In the genomic region with DNA sequence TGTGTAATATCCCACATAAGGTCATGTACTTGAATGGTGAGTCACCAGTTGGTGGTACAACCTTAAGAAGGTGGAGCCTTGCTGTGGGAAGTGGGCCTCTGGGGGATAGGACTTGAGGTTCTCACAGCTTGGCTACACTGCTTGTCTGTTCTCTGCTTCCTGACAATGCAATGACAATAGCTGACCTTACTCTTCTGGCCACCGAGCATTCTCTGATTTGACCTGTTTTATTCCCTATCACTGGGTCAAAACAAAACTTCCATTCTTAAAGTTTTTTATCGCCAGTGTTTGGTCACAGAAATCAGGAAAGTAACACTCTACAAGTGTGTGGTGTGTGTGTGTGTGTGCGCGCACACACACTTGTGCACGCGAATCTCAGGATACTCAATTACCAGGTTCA, we compare ENCODE assay signal across 19 mouse cellular contexts.
"Had no signal": no experiment of that assay in that cellular context is flagged by ENCODE, and none has a peak within 500 bp of the region (broad histone marks: within the 10 kb centered on the region; RNA-seq: fewer than 3 reads in every experiment).

No protein-coding gene starts in this region.

- H3K4me2 ChIP-seq: liver, embryonic 13.5 days; liver, embryonic 15.5 days; lung, embryonic 15.5 days; midbrain, embryonic 11.5 days; midbrain, embryonic 13.5 days; midbrain, embryonic 15.5 days; neural tube, embryonic 12.5 days; stomach, embryonic 15.5 days had no signal

- DNase-seq: liver, embryonic 13.5 days; liver, postnatal 0 days; lung, adult 2 months; lung, postnatal 14 days; lung, postnatal 36 days; right cerebral cortex, postnatal 14 days; thymus, adult 18-20 months; thymus, postnatal 14 days; thymus, postnatal 36 days had no signal

- H3K9ac ChIP-seq: liver, embryonic 13.5 days; liver, embryonic 15.5 days; liver, postnatal 0 days; lung, embryonic 15.5 days; midbrain, embryonic 13.5 days; midbrain, embryonic 15.5 days; neural tube, embryonic 12.5 days; stomach, embryonic 15.5 days had no signal

- ATAC-seq: liver, postnatal 0 days; lung, postnatal 0 days; midbrain, embryonic 13.5 days; midbrain, embryonic 15.5 days had no signal

- H3K27me3 ChIP-seq: liver, embryonic 13.5 days; liver, embryonic 15.5 days; lung, embryonic 15.5 days; megakaryocyte, embryonic 14.5 days; midbrain, embryonic 13.5 days; midbrain, embryonic 15.5 days; neural tube, embryonic 12.5 days; stomach, embryonic 15.5 days had no signal

- H3K4me1 ChIP-seq: liver, embryonic 13.5 days; liver, embryonic 15.5 days; lung, embryonic 15.5 days; megakaryocyte, embryonic 14.5 days; neural tube, embryonic 12.5 days; stomach, embryonic 15.5 days had no signal

- H3K9me3 ChIP-seq: liver, embryonic 13.5 days; liver, embryonic 15.5 days; lung, embryonic 15.5 days; midbrain, embryonic 13.5 days; midbrain, embryonic 15.5 days; stomach, embryonic 15.5 days had no signal

- H3K27ac ChIP-seq: liver, embryonic 13.5 days; liver, embryonic 15.5 days; lung, embryonic 15.5 days; macrophage; midbrain, embryonic 13.5 days; midbrain, embryonic 15.5 days; neural tube, embryonic 12.5 days; stomach, embryonic 15.5 days had no signal

- H3K4me3 ChIP-seq: liver, embryonic 13.5 days; liver, embryonic 15.5 days; lung, embryonic 15.5 days; megakaryocyte, embryonic 14.5 days; midbrain, embryonic 13.5 days; midbrain, embryonic 15.5 days; neural tube, embryonic 12.5 days; stomach, embryonic 15.5 days had no signal

- H3K36me3 ChIP-seq: liver, embryonic 13.5 days; liver, embryonic 15.5 days; lung, embryonic 15.5 days; midbrain, embryonic 13.5 days; midbrain, embryonic 15.5 days; neural tube, embryonic 12.5 days; stomach, embryonic 15.5 days had no signal
